Mouse (Mus musculus) bone marrow, adult 2 months (tissue): ENCODE data around the gene Ptprn. TPM values are rescaled to one million over a fixed set of nuclear protein-coding genes. Genes with fewer than 3 reads are reported as not detected.
A peak's percentile ranks its signal among the peaks of the same experiment; 100 is the strongest.

Experiments
- H3K27ac ChIP-seq: fragments of 200-500 bp; 2 replicates; pipeline ENCODE4 v1.5.1; 2012; ENCODE audit warnings: low read depth, mild to moderate bottlenecking, control low read depth, inconsistent platforms, low read length; ENCODE audit not compliant: control insufficient read depth, poor library complexity, insufficient read depth
- H3K4me1 ChIP-seq: fragments of 200-500 bp; 2 replicates; pipeline ENCODE4 v1.6.1; 2011; ENCODE audit warnings: low read length; ENCODE audit not compliant: control insufficient read depth, insufficient read depth
- H3K4me3 ChIP-seq: fragments of 200-500 bp; replicated peaks from 2 replicates; pipeline ENCODE3; 2011; ENCODE audit warnings: mild to moderate bottlenecking, low read depth, low read length, control low read depth; ENCODE audit not compliant: control insufficient read depth
- CTCF ChIP-seq: fragments of 200-500 bp; IDR thresholded peaks from 2 replicates; pipeline ENCODE4 v1.5.1; 2011; ENCODE audit warnings: low read length, control low read depth; ENCODE audit not compliant: control insufficient read depth, insufficient read depth
- POLR2A ChIP-seq: fragments of 200-500 bp; IDR thresholded peaks from 2 replicates; pipeline ENCODE4 v1.6.1; 2011; ENCODE audit warnings: low read depth, mild to moderate bottlenecking, control low read depth, low read length, borderline replicate concordance; ENCODE audit not compliant: control insufficient read depth
- WGBS: fragments of 180-500 bp; shearing (Covaris S2); methylation state at CpG from one replicate; pipeline ENCODE4 v1.1.7; 2018; 5-methylcytosine and 5-hydroxymethylcytosine counted together
- polyA plus RNA-seq: library from polyadenylated mRNA; stranded (reverse); fragments of >200 nt; gene quantifications from 2 replicates; pipeline ENCODE4 v1.2.4, GENCODE M21; 2011; ENCODE audit warnings: low replicate concordance; ENCODE audit not compliant: missing spikeins, insufficient read depth, insufficient read length

Ptprn gene
- polyA plus RNA-seq, 1 experiment, result 4.2 TPM

DNA sequence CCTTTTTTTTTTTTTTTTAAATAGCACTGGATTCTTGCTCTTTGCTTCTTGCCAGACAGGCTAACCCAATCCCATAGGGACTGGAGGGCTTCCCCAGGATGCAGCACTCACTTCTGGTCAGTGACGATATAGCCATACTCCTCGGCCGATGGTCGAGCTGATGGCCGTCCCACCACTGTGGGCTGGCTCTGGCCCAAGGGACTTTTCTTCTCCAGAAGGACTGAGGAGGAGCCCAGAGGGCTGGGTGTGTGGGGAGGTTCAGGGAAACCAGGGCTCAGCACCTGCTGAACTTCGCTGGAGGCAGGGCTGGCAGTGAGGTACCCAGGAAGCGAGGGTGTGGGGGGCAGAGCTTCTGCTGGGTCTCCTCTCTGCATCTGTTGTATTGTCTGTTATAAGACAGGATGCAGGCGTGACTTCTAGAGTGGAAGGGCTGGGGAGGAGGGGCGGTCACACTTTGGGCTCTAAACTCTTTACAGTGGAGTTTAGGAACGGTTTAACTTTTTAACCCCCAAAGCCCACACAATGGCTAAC is 8.7 kb downstream of the Ptprn start:
- Histone ChIP-seq H3K27ac (no peak overlapping the region), H3K4me3 (no peak overlapping the region), H3K4me1 (peaks cover 1% of the 10 kb centered on the region)
- WGBS, result 37% methylated on average over 10 of the region's 10 CpGs
- TF ChIP-seq CTCF, result no peak
- TF ChIP-seq POLR2A, result no peak

DNA sequence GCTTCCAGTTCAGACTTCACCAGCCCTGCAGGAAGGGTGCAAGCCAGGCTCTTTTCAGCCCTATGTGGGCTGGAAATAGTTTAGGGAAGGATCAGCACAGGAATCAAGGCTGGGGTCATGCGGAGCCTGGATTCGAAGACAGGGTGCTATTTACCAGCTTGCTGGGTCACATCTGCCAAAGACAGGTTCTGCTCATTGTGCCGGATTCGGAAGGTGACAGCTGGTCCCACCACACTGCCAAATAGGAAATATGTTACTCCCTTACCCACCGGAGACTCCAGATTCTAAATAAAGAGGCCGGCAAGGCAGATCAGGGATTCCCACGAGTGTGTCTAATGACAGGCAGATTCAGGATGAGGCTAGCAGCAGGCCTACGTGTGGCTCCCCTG is 9.7 kb downstream of the Ptprn start:
- Histone ChIP-seq H3K4me1 (peaks cover 1% of the 10 kb centered on the region), H3K27ac (no peak overlapping the region), H3K4me3 (no peak overlapping the region)
- TF ChIP-seq CTCF (no peak), POLR2A (no peak)
- WGBS, result 72% methylated on average over 8 of the region's 8 CpGs

DNA sequence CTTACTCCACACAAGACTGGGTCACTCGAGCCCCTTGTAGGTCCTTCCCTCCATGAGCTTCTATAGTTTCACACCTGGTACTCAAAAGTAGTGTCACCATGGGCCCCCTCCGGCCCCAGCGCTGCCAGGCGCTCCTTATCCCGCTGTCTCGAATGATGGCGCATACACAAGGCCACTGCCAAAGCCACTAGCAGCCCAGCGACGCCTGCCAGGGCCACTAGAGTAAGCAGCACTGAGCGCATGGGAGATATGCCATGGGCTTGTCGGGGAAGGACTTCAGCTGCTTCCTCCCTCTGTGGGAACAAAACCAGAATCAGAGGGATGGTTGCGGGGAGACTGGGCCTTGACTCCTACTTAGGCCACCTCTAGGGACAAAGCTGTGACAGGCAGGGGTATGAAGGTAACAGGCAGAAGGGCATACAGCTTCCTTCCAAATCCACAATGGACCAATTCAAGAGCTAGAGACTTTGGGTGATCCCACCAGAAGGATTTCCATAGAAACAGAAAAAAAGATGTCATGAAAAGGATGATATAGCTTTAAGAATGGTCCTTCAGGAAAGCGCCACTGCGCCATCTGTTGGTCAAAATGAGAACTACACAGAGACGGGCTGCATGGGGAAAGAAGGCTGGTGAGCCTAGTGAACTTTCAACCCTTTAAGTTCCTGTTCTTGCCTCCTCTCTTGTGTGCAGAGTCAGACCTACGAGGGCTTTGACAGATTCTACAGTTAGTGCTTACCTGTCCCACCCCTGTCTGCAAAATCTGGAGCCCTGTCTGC is 10.3 kb downstream of the Ptprn start:
- whole genome bisulfite sequencing, result 53% methylated on average over 16 of the region's 16 CpGs
- H3K27ac ChIP-seq, result no peak overlapping the region
- TF ChIP-seq POLR2A, result no peak
- peak; percentile 75 for TF ChIP-seq CTCF
- peaks cover 1% of the 10 kb centered on the region for H3K4me1 ChIP-seq
- H3K4me3 ChIP-seq, result no peak overlapping the region

DNA sequence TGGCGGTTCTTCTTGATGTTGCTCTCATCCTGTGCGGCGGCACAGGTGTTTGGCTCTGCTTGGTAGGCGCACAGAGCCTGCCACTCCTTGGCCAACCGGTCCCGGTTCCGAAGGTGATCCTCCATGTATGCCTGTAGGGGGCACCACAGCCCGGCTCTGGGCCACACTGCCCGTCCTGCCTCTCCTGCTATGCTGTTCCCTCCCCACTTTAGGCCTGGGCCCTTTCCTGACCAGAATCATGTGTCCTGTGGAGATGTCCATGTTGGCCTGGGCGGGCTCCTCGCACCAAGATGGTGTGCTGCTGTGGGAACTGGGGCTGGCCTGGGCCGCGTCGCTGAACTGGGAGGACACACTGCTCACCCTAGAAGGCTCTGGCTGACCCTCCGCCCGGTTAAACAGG is 11.3 kb downstream of the Ptprn start:
- peaks cover 1% of the 10 kb centered on the region for H3K4me1 ChIP-seq
- TF ChIP-seq POLR2A, result no peak
- TF ChIP-seq CTCF, result no peak
- no peak overlapping the region for H3K4me3 ChIP-seq
- no peak overlapping the region for H3K27ac ChIP-seq
- 84% methylated on average over 16 of the region's 16 CpGs for WGBS

DNA sequence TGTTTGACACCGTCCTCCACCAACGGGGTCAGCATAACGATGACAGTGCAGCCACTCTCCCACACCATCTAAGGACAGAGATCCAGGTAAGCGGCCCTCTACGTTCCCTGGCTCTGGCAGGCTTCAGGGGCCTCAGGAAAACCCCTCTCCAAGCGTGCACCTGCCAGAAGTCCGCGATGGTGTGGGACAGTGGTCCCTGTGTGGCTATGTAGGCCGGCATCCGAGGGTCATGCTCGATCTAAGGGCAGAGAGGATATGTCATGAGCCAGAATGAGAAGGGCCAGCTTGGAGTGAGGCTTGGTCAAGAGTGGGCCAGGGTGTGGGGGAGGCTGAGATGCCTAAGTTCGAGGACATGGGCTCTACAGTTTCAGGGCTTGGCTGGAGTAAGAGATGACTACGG is 12.0 kb downstream of the Ptprn start:
- WGBS, result 87% methylated on average over 13 of the region's 13 CpGs
- H3K4me1 ChIP-seq, result peaks cover 1% of the 10 kb centered on the region
- TF ChIP-seq POLR2A (no peak), CTCF (no peak)
- H3K4me3 ChIP-seq, result no peak overlapping the region
- H3K27ac ChIP-seq, result no peak overlapping the region

DNA sequence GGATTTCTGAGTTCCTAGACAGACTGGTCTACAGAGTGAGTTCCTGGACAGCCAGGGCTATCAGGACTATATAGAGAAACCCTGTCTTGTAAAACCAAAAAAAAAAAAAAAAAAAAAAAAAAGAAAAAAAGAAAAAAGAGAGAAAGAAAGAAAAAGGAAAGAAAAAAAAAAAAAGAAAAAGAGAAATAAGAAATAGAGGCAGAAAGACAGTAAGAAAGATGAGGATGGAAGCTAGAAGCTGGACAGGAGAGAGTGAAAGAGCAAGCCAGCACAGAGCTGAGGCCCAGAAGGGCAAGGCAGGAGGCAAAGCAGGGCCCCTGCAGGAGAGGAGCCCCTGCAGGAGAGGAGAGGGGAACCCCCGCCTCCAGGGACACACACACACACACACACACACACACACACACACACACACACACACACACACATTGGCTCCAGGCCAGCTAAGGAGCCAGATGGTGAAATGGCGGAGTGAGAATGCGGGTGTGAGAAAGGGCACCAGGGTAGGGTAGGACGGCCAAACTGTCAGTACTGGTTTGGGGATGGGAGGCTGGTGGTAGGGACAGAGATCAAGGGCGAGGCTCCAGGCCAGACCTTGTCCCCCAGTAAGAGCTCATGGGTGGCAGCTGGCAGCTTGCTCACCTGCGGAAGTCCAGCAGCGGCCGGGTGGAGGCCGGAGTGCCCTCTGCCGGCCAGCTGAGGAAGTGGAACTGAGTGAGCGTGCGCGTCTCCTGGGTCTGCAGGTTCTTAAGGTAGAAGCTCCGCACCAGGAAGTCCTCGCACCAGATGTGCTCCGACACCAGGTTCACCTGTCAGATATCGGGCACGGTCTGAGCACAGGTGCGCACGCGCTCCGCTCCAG is 13.0 kb downstream of the Ptprn start:
- H3K4me3 ChIP-seq, result peak overlapping the region; percentile 36
- H3K4me1 ChIP-seq, result peaks cover 1% of the 10 kb centered on the region
- 2% methylated on average over 21 of the region's 22 CpGs for WGBS
- H3K27ac ChIP-seq, result peak overlapping the region; percentile 12; the same call in 1 of the 2 replicates
- TF ChIP-seq POLR2A (0 out of 2 replicates have a peak, but pooled peaks have one; percentile 30), CTCF (peak; percentile 91)

DNA sequence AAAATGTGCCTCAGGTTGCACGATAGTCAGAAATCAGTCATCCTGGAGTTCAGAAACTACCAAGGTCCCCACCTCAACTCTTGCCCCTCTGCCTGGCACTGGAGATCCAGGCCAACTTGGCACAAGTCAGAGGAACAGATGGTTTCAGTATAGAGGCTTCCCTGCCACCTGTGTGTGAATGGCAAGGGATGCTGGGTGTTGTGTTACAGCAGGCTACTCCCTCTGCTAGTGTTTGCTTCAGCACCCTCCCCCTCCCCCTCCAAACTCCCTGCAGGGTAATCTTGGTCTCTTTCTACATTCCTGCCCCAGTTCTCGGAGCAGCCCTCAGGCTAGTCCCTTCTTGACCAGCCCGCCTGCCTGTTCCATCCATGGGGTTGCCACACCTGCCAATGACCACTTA is 13.8 kb downstream of the Ptprn start:
- Histone ChIP-seq H3K4me1 (peaks cover 1% of the 10 kb centered on the region), H3K4me3 (no peak overlapping the region), H3K27ac (no peak overlapping the region)
- TF ChIP-seq CTCF (no peak), POLR2A (no peak)
- 86% methylated on average over 3 of the region's 3 CpGs for WGBS
